Mouse (Mus musculus) embryonic facial prominence, embryonic 13.5 days (tissue): ENCODE results near the gene Eif2b3. TPM values are rescaled to one million over a fixed set of nuclear protein-coding genes. Genes with fewer than 3 reads are reported as not detected.
A peak's percentile ranks its signal among the peaks of the same experiment; 100 is the strongest.

Experiments
- ATAC-seq: fragments of 200-750 bp; cut with Nextera tagmentation; 2 replicates; pipeline ENCODE4 v1.8.0; 2017; ENCODE audit warnings: low read depth; ENCODE audit not compliant: insufficient number of reproducible peaks, insufficient read depth, low FRiP score, low TSS enrichment
- H3K27ac ChIP-seq: fragments of 300-500 bp; sonication (generic); 2 replicates; pipeline ENCODE4 v1.5.1; 2015; ENCODE audit warnings: moderate library complexity, mild to moderate bottlenecking, inconsistent platforms
- H3K27me3 ChIP-seq: fragments of 300-500 bp; sonication (generic); 2 replicates; pipeline ENCODE4 v1.6.1; 2015; ENCODE audit warnings: mild to moderate bottlenecking, inconsistent platforms
- H3K36me3 ChIP-seq: fragments of 300-500 bp; sonication (generic); 2 replicates; pipeline ENCODE4 v1.6.1; 2015; ENCODE audit warnings: mild to moderate bottlenecking, inconsistent platforms
- H3K4me1 ChIP-seq: fragments of 300-500 bp; sonication (generic); 2 replicates; pipeline ENCODE4 v1.6.1; 2015; ENCODE audit warnings: inconsistent platforms
- H3K4me2 ChIP-seq: fragments of 300-500 bp; sonication (generic); 2 replicates; pipeline ENCODE4 v1.6.1; 2015; ENCODE audit warnings: moderate library complexity, mild to moderate bottlenecking, inconsistent platforms
- H3K4me3 ChIP-seq: fragments of 300-500 bp; sonication (generic); 2 replicates; pipeline ENCODE4 v1.5.1; 2015; ENCODE audit warnings: mild to moderate bottlenecking, inconsistent platforms
- H3K9ac ChIP-seq: fragments of 300-500 bp; sonication (generic); 2 replicates; pipeline ENCODE4 v1.6.1; 2015; ENCODE audit warnings: mild to moderate bottlenecking, inconsistent platforms
- H3K9me3 ChIP-seq: fragments of 300-500 bp; sonication (generic); 2 replicates; pipeline ENCODE4 v1.6.1; 2016; ENCODE audit warnings: inconsistent platforms
- WGBS: fragments of 180-500 bp; shearing (Covaris S2); methylation state at CpG from one replicate; pipeline ENCODE4 v1.1.7; 2015; ENCODE audit warnings: mixed read lengths; 5-methylcytosine and 5-hydroxymethylcytosine counted together
- polyA plus RNA-seq: library from polyadenylated mRNA; unstranded; fragments of >200 nt; fragmentation: Nextera tagmentation; extraction: Ambion mirVana; gene quantifications from 2 replicates; pipeline ENCODE4 v1.2.1, GENCODE M21; 2015

The Eif2b3 gene
- 45.3 and 45.7 TPM in 2 replicates for polyA plus RNA-seq

DNA sequence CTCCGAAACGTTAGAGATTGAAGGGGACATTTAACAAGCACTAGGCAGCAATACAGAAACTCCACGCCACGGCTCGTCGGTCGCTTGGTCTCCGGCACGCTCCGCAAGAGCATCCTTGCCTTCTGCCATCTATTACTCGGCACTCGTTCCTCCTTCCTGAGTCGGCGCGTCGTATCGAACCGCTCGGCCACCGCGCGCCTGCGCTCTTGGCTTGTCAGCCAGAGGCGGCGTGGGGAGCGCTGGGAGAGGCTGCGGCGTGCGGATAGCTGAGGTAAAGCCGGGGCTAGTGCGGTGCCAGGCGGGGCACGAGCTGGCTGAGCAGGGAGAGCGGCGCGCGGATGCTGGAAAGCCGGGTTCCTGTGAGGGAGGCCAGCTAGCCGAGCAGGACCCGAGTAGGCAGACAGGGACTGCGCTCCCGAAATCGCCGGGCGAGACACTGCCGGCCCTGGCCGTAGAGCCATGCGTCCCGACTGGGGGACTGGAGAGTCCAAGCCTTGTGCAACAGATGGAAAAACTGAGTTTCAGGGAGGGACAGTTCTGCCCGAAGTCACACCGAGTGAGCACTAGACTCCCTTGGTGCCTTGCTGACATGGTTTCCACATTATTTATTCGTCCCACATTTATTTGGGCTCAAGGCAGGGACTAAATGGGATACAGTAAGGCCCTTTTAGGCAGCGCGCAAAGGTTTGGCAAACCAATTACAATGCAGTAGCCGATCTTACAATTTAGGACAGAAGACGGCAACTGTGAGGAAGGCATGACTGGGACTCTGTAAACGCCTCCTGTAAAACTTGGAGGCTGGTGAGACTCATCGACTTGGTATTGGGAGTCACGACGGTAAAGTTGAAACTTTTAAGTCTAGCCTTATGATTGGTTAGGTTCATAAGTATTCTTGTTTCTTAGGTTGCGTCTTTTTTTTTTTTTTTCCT lies at the start of gene Eif2b3:
Gene Eif2b3 (plus strand): TSS at position 197 of the 929 bp plus-strand sequence.
- WGBS, result under 1% methylated on average over 60 of the region's 61 CpGs
- Histone ChIP-seq H3K4me3 (peak within 1 kb of the TSS; percentile 92), H3K36me3 (peaks cover 18% of the 10 kb centered on the region), H3K9ac (peak within 1 kb of the TSS; percentile 91), H3K4me1 (peaks cover 8% of the 10 kb centered on the region), H3K4me2 (peak within 1 kb of the TSS; percentile 72), H3K9me3 (no peaks in the 10 kb centered on the region), H3K27me3 (no peaks in the 10 kb centered on the region), H3K27ac (peak within 1 kb of the TSS; percentile 74)
- ATAC-seq, result peak; percentile 88

DNA sequence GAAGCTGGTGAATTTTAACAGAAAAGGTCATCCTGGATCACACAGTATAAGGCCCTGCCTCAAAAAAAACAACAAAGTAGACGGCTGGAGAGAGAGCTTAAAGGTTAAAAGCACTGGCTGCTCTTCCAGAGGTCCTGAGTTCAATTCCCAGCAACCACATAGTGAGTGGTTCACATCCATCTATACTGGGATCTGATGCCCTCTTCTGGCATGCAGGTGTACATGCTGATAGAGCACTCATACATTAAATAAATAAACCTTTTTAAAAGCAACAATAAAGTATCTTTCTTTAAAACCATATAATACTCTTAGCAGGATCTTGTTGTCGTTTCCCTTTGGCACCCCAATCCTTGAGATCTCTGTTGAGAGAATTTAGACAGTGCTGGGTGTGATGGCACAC lies 42.7 kb upstream of the Eif2b3 start:
- H3K9ac ChIP-seq, result no peak overlapping the region
- no peak overlapping the region for H3K4me2 ChIP-seq
- H3K9me3 ChIP-seq, result no peaks in the 10 kb centered on the region
- no peak overlapping the region for H3K4me3 ChIP-seq
- ATAC-seq, result no peak
- H3K27me3 ChIP-seq, result no peaks in the 10 kb centered on the region
- WGBS, result 70% methylated on average over 2 of the region's 2 CpGs
- H3K4me1 ChIP-seq, result no peaks in the 10 kb centered on the region
- H3K27ac ChIP-seq, result no peak overlapping the region
- no peaks in the 10 kb centered on the region for H3K36me3 ChIP-seq

DNA sequence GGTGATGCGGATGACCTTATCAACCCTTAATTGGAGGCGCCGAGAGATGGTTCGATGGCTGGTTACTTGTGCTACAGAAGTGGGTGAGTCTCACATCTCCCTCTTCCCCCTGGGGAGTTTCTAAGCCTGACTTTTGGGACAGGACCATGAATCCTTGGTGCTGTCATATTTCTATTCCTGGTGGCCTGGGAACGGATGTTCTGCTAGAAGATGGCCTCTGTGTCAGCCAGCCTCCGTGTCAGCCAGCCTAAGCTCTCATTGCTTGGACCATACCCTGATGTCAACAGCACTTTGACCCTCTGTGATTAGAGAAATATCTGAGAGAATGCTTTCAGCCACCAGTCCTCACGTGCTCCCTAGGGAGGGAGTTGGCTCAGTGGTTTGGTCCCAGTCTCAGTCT lies 33.5 kb upstream of the Eif2b3 start:
- no peak overlapping the region for H3K4me2 ChIP-seq
- no peaks in the 10 kb centered on the region for H3K27me3 ChIP-seq
- WGBS, result 92% methylated on average over 7 of the region's 7 CpGs
- no peak overlapping the region for H3K27ac ChIP-seq
- ATAC-seq, result no peak
- no peak overlapping the region for H3K4me3 ChIP-seq
- H3K9ac ChIP-seq, result no peak overlapping the region
- H3K36me3 ChIP-seq, result peaks cover 16% of the 10 kb centered on the region
- H3K9me3 ChIP-seq, result no peaks in the 10 kb centered on the region
- no peaks in the 10 kb centered on the region for H3K4me1 ChIP-seq

DNA sequence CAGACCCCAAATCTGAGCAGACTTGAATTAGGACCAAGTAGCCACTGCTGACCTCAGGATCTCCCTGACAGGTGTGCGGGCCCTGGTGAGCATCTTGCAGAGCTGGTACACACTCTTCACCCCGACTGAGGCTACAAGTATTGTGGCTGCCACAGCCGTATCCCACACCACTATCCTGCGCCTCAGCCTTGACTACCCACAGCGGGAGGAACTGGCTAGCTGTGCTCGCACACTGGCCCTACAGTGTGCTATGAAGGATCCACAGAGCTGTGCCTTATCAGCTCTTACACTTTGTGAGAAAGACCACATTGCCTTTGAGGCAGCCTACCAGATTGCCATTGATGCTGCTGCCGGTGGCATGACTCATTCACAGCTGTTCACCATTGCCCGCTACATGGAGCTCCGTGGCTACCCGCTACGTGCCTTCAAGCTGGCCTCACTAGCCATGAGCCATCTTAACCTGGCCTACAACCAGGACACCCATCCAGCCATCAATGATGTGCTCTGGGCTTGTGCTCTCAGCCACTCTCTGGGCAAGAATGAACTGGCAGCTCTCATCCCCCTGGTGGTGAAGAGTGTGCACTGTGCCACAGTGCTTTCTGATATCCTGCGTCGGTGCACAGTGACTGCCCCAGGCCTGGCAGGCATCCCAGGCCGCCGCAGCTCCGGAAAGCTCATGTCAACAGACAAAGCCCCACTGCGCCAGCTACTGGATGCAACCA lies 32.6 kb upstream of the Eif2b3 start:
- Histone ChIP-seq H3K9ac (no peak overlapping the region), H3K27me3 (no peaks in the 10 kb centered on the region), H3K4me3 (no peak overlapping the region), H3K4me1 (peaks cover 3% of the 10 kb centered on the region; the same call in 1 of the 2 replicates), H3K27ac (no peak overlapping the region), H3K4me2 (no peak overlapping the region), H3K36me3 (peaks cover 22% of the 10 kb centered on the region), H3K9me3 (no peaks in the 10 kb centered on the region)
- peak; percentile 63; the same call in 1 of the 2 replicates for ATAC-seq
- WGBS, result 61% methylated on average over 17 of the region's 17 CpGs

DNA sequence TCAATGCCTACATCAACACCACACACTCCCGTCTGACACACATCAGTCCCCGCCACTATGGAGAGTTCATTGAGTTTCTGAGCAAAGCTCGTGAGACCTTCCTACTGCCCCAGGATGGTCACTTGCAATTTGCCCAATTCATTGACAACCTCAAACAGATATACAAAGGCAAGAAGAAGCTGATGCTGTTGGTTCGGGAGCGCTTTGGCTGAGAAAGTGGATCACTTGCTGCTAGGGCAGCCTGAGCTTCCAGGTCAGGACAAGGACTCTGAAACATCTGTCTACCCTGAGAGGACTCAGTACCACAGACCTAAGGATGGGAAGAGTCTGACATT lies 32.1 kb upstream of the Eif2b3 start:
- ATAC-seq, result no peak
- H3K4me3 ChIP-seq, result no peak overlapping the region

DNA sequence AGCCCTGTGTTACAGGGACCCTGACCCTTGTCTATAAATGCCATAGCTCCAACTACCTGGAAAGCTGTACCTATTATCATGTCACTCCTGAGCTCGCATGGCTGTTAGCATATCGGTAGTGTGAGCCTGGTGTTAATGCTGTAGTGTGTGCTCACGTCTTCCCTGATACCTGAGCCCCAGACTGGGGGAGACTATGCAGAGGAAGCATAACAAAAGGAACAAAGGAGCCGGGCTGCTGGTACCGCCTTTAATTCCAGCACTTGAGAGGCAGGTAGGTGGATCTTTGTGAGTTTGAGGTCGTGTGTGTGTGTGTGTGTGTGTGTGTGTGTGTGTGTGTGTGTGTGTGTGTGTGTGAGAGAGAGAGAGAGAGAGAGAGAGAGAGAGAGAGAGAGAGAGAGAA lies 29.5 kb upstream of the Eif2b3 start:
- Histone ChIP-seq H3K27ac (no peak overlapping the region), H3K4me2 (no peak overlapping the region), H3K9ac (no peak overlapping the region), H3K4me1 (peaks cover 15% of the 10 kb centered on the region), H3K9me3 (no peaks in the 10 kb centered on the region), H3K36me3 (peaks cover 22% of the 10 kb centered on the region), H3K4me3 (no peak overlapping the region), H3K27me3 (no peaks in the 10 kb centered on the region)
- WGBS, result 62% methylated on average over 6 of the region's 6 CpGs
- ATAC-seq, result no peak

More for the DNA sequence above, 32.1 kb upstream of the Eif2b3 start:
- WGBS, result 66% methylated on average over 5 of the region's 5 CpGs
- no peaks in the 10 kb centered on the region for H3K27me3 ChIP-seq
- H3K9ac ChIP-seq, result no peak overlapping the region
- peaks cover 3% of the 10 kb centered on the region; the same call in 1 of the 2 replicates for H3K4me1 ChIP-seq
- no peaks in the 10 kb centered on the region for H3K9me3 ChIP-seq
- no peak overlapping the region for H3K27ac ChIP-seq
- H3K4me2 ChIP-seq, result no peak overlapping the region
- peaks cover 22% of the 10 kb centered on the region for H3K36me3 ChIP-seq

DNA sequence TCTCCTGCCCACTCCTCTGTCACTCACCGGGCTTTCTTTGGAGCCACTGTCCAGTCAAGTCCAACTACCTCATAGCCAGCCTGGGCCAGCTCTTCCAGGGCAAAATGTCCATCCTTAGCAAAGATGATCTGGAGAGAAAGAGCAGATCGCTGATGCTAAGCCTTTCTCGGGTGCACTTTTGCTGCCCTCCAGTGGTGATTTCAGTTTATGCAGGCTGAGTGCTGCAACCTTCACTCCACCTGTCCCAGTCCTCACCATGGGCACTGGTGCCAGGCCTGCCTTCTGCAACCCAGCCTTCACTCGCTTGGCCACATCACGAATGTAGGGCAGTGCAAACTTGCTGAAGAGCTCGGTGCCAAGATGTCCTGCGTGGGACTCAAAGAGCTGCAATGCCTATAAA lies 27.8 kb upstream of the Eif2b3 start:
- 10% methylated on average over 7 of the region's 7 CpGs for WGBS
- H3K36me3 ChIP-seq, result peaks cover 20% of the 10 kb centered on the region
- peaks cover 27% of the 10 kb centered on the region for H3K4me1 ChIP-seq
- no peak overlapping the region for H3K9ac ChIP-seq
- no peak for ATAC-seq
- no peak overlapping the region for H3K4me2 ChIP-seq
- 0 out of 2 replicates have a peak, but pooled peaks cover 2% of the 10 kb centered on the region for H3K27me3 ChIP-seq
- H3K4me3 ChIP-seq, result no peak overlapping the region
- H3K9me3 ChIP-seq, result no peaks in the 10 kb centered on the region
- no peak overlapping the region for H3K27ac ChIP-seq

DNA sequence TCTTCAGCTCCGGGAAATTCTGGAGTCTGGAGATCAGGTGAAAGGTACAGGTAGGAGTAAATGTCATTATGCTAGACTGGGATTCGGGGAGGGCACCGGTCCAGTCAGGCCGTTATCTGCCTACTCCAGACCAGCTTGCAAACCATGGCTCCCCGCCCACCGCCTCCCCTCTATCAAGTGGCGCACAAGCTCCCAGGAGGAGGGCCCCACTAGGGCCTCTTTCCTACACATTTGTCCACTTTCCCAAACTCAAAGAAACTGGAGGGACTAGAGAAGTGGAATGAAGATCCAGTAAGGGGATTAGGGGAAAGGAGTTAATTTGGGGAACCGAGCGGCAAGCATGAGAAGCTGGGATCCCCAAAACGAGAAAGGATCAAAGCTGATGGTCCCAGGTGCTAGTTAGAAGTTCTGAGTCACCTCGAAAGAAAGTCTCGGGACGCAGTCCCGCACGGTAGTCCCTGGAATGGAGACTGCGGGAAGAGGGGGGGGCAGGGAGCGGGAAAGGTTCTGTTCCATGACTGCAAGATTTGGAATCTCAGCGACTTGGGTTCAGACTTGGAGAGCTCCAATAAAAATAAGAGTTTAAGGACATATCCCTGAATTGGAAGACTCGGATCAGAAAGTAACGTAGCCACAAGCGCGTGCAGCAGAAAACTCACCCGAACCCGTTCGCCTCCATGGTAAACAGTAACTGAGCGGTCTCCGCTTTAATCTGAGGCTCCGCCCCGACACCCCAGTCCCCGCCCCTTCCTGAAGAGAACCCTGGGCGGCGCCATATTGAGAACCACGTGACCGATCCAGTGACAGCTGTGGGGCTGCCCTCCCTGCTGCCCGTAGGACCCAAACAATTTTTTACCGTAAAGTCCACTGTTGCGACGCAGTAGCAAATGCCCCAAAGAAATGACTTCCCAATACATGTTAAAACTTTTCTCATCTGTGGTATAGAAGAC lies 25.3 kb upstream of the Eif2b3 start, which contains the start of gene Urod:
Gene Urod (minus strand): TSS at position 742 of the 950 bp plus-strand sequence.
- under 1% methylated on average over 38 of the region's 38 CpGs for WGBS
- H3K4me1 ChIP-seq, result peaks cover 29% of the 10 kb centered on the region
- H3K36me3 ChIP-seq, result peaks cover 32% of the 10 kb centered on the region
- ATAC-seq, result peak; percentile 86
- peak within 1 kb of the TSS; percentile 98 for H3K4me3 ChIP-seq
- H3K27ac ChIP-seq, result peak within 1 kb of the TSS; percentile 66
- H3K4me2 ChIP-seq, result peak within 1 kb of the TSS; percentile 99
- H3K27me3 ChIP-seq, result 0 out of 2 replicates have a peak, but pooled peaks cover 2% of the 10 kb centered on the region
- H3K9me3 ChIP-seq, result no peaks in the 10 kb centered on the region
- peak within 1 kb of the TSS; percentile 87 for H3K9ac ChIP-seq

DNA sequence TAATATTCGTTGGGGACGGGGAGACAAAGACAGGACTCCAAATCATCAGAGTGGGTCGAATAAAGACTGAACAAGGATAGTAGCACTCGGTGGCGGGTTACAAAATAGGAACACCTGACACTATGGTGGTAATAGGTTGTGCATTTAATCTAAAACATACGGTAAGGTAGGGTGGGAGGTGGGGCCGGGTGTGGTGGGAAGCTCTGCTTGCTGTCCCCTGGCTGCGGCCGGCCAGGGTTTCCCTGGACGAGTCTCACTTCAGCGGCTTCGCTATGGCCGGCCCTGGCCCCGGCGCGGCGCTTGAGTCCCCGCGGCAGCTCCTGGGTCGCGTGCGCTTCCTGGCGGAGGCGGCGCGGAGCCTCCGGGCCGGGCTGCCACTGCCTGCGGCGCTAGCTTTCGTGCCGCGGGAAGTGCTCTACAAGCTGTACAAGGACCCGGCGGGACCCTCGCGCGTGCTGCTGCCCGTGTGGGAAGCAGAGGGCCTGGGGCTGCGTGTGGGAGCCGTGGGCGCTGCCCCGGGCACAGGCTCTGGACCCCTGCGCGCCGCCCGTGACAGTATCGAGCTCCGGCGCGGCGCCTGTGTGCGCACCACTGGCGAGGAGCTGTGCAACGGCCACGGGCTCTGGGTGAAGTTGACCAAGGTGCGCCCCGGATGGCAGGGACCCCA lies 23.9 kb upstream of the Eif2b3 start, which contains the start of gene Hectd3:
Gene Hectd3 (plus strand): TSS at position 187 of the 667 bp plus-strand sequence.
- 0 out of 2 replicates have a peak, but pooled peaks cover 2% of the 10 kb centered on the region for H3K27me3 ChIP-seq
- peak within 1 kb of the TSS; percentile 99 for H3K4me2 ChIP-seq
- peak within 1 kb of the TSS; percentile 87 for H3K9ac ChIP-seq
- H3K4me1 ChIP-seq, result peaks cover 29% of the 10 kb centered on the region
- no peak for ATAC-seq
- under 1% methylated on average over 58 of the region's 58 CpGs for WGBS
- peak within 1 kb of the TSS; percentile 98 for H3K4me3 ChIP-seq
- H3K36me3 ChIP-seq, result peaks cover 37% of the 10 kb centered on the region
- H3K9me3 ChIP-seq, result no peaks in the 10 kb centered on the region
- peak within 1 kb of the TSS; percentile 66 for H3K27ac ChIP-seq

DNA sequence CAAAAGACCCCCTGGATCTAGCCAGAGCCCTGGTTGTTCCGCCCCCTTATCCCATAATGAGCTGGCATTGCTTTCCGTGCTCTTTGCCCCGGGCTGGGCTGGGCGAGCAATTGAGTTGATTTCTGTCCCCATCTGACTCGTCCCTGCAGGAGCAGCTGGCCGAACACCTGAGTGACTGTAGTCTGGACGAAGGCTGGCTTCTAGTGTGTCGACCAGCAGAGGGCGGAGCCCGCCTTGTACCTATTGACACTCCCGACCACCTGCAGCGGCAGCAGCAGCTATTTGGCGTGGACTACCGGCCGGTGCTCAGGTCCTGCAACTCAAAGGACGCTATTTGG lies 23.4 kb upstream of the Eif2b3 start:
- under 1% methylated on average over 16 of the region's 16 CpGs for WGBS
- H3K36me3 ChIP-seq, result peaks cover 38% of the 10 kb centered on the region
- H3K9ac ChIP-seq, result peak overlapping the region; percentile 87
- H3K27ac ChIP-seq, result peak overlapping the region; percentile 66; the same call in 1 of the 2 replicates
- peak overlapping the region; percentile 99 for H3K4me2 ChIP-seq
- H3K9me3 ChIP-seq, result no peaks in the 10 kb centered on the region
- H3K4me3 ChIP-seq, result peak overlapping the region; percentile 98
- ATAC-seq, result no peak
- 0 out of 2 replicates have a peak, but pooled peaks cover 2% of the 10 kb centered on the region for H3K27me3 ChIP-seq
- peaks cover 29% of the 10 kb centered on the region for H3K4me1 ChIP-seq
